Mouse (Mus musculus) embryonic fibroblast, embryonic 13.5 days (primary cell): ENCODE data around the gene Spast.

Source experiments
- CTCF ChIP-seq: IDR thresholded peaks from 2 replicates; pipeline ENCODE4 v1.5.1; 2011; ENCODE audit warnings: mild to moderate bottlenecking, control low read depth, low read length, moderate library complexity, borderline replicate concordance; ENCODE audit not compliant: insufficient read depth
- POLR2A ChIP-seq: IDR thresholded peaks from 2 replicates; pipeline ENCODE4 v1.6.1; 2011; ENCODE audit warnings: low read depth, mild to moderate bottlenecking, control low read depth, low read length, moderate library complexity

DNA sequence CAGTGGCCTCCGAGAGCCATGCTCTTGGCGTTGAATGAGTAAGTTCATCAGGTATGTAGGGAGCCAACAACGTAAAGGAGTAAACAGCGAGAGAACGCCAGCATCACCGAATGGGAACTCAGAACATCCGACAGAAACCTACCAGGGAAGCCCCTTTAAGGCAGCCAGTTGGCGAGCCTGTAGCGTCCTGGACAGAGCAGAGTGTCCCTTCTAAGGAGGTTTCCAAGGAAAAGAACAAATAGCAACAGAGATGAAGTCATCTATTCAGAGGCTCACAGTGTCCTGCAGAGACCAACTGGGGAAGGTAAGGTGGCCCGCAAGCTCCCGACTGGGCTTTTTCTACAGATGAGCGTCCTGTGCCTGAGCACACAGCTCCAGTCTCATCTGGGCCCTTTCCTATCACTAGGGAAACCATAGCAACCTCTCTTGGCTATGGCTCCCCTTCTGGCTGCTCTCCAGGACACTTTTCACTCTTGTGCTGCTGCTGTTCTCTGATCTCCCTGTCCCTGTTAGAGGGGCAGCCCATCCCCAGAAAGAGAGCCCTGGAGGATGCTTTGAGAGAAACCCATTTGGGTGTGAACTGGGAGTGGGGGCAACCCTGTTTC is 85.7 kb downstream of the Spast start:
- TF ChIP-seq CTCF (no peak), POLR2A (no peak)
